Mouse (Mus musculus): ENCODE measurements around the gene Npb.
"Not testable (repeated sequence)": the region's sequence is repeated elsewhere in the genome, so short reads cannot be mapped to it uniquely, and the experiment has no call there.

The Npb gene

DNA sequence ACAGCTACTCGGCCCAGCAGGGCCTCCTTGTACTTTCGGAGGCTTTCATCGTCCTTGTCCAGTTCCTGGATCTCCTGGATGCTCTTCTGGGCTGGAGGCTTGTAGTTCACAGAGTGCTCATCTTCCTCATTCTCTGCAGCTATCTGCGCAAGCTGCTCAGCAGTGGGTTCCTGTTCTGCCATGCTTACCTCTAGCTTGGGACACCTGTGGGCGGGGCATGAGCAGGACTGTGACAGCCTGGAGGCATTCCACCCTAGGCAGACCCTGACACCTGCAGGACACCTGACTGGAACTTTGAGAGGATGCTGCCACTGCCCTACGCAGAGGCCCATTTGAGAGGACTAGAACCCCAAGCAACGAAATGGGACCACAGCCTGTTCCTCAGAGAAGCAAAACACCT is 28.1 kb upstream of the Npb start:
- peak; percentile 49 to 60 for DNase-seq

DNA sequence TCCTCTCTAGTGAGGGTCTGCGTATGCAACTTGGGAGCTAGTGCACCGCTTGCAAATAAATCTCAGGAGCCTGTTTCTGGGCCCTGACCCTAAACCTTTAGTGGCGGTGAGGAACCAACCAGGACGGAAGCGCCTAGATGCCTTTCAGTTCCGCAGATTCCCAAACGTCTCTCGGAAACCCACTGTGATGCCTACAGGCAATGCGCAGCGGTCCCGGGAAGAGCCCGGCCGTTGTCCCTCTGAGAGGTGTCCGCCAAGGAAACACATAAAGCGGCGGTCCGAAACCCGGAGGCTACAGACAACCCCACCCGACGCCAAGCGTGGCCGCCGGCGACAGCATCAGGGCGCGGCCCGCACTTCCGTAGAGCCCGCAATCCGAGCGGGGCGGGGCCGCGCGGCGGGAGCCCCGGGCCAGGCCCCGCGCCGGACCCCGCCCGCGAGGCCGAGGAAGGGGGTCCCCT is 27.4 kb upstream of the Npb start:
- DNase-seq, result peak; percentile 28 to 65

DNA sequence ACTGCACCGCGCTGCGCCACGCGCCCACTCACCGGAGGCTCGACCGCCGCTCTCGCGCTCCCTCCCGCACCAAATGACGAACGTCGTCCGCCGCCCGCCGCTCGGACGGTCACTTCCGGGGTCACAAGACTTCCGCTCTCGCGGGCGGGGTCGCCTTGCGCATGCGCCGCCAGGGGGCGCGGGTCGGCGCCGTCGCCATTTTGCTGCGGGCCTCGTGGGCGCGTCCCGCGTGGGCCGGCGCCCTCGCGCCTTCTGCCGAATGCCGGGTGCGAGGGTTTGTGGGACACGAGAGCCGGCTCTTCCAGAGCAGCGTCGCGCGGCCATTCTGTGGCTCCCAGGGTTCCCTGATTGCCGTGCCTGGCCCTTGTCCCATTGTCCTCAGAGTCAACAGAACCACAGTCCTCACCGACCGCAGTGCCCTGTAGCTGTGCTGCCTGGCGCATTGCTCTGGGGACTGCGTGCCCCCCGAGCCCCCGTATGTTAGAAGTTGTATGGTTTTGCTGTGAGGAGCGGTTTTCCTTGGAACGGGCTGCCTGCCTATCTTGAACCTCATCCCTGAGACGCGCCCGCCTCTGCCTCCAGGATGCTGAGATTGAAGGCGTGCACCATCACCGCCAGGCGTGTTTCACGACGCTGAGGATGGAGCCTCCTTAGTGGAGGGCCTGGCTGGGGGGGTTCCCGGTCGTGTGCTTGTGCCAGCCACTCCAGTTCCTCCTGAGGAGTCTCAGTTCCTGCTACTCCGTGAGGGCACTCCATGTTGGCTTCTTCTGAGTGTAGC is 26.6 kb upstream of the Npb start, which contains the start of gene Arhgdia:
Arhgdia (minus strand) TSS at position 135 of the 778 bp plus-strand sequence.
- peak; percentile 86 to 93 for DNase-seq

DNA sequence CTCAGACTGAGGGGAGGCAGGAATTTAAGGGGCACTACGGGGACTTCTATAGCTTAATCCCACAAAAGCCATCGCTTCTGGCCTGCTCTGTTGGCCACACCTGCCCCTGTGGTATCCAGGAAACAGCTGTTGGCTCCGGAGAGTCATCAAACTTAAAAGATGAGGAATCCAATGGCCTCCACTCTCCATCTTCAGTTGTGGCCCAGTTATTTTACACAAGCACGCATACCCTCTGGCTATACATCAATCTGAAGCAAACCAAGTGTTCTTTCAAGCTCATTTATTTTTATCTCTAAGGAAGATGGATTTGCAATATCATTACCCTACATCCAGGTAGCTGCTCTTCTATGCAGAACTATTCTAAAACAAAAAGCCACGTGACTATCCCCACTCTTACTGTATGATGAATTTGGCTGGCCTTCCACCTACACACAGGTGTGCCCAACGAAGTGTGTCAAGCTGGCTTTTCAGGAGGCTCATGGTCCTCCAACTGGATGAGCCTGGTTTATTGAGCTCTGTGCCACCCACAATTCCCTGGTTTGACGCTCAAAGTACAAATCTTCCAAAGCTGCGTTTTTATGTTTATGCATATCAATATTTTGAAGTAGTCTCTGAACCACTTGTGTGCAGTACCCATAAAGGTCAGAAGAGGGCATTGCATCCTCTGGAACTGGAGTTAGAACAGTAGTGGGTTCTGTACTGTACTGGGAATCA is 25.9 kb upstream of the Npb start:
- DNase-seq, result peak; percentile 43 to 66

DNA sequence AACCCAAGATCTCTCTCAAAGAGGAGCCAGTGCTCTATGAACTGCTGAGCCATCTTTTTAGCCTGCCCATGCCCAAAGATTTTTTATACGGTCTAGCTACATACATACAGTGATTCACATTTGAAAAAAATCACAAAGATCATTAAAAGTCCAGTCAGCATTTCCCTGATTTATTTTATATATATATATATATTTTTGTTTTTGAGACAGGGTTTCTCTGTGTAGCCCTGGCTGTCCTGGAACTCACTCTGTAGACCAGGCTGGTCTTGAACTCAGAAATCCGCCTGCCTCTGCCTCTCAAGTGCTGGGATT is 25.3 kb upstream of the Npb start:
- not testable (repeated sequence) for DNase-seq

DNA sequence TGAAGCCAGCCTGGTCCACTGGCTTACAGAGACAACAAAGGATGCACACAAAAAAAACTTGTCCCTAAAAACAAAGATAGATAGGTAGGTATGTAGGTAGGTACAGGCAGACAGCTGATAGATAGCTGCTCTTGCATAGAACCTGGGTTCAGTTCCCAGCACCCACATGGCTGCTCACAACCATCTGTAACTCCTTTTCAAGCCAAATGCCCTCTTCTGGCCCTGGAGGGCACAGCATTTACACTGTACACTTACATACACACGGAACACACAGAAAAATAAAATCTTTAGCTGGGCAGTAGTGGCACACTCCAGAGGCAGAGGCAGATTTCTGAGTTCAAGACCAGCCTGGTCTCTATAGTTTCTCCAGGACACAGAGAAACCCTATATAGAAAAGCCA is 24.3 kb upstream of the Npb start:
- no peak for DNase-seq

DNA sequence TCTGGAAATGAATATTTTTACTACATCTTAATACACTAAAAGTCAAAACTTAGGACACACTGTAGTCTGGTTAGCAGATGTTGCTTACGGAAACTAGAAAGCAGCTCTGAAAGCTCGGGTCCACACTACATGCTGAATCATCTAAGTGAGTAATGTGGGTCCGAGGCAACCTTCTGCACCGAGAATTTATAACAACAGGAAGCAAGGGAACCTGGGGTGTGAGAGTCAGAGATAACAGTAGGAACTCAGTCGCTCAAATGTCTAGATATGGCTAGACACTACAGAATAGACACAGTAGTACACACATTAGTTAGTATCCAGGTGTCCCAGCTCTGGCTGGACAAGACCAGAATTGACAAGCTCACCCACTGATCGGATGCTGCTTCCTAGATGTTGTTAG is 19.7 kb upstream of the Npb start:
- no peak for DNase-seq

DNA sequence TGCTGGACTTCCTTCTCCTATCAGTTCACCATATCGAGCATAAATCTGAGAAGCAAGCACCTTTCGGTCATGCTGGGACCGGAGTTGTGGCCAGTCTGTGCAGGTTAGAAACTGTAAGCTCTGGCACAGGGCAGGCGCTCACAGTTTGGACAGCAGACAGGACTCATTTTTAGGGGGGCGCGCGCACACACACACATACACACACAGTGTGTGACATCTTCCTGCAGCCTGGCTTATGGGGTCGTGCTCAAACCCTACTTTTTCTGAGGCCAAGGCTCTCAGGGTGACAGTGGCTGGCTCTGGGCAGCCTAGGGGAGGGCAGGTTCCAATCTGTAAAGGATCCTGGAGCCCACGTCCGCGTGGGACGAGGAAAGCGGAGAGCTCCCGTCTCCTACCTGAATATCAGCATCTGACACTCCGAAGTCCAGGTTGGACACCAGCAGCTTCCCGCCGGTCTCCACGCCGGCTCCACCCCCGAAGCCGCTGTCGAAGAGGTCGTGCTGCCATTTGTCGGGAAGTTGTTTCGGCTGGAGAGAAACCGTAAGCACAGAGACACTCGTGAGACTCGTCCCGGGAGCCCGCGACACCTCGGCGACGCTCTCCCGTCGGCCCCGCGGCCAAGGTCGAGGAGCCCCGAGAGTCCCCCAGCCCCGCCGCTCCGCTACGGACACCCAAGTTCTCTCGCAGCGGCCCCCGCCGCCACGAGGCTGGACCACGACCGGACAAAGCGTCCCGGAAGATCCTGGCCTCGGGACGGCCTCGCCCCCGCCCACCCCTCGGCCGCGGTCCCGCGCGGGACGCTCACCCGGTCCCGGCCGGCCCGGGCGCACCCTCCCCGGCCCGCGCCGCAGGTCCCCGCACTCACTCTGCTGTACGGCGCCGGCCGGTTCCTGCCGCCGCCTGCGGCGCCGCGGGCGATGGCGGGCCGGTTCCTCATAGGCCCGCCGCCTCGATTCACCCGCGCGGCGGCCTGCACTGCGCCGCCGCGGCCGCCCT is 10.7 kb upstream of the Npb start:
- peak in 1 of 2 experiments; percentile 61 for DNase-seq

DNA sequence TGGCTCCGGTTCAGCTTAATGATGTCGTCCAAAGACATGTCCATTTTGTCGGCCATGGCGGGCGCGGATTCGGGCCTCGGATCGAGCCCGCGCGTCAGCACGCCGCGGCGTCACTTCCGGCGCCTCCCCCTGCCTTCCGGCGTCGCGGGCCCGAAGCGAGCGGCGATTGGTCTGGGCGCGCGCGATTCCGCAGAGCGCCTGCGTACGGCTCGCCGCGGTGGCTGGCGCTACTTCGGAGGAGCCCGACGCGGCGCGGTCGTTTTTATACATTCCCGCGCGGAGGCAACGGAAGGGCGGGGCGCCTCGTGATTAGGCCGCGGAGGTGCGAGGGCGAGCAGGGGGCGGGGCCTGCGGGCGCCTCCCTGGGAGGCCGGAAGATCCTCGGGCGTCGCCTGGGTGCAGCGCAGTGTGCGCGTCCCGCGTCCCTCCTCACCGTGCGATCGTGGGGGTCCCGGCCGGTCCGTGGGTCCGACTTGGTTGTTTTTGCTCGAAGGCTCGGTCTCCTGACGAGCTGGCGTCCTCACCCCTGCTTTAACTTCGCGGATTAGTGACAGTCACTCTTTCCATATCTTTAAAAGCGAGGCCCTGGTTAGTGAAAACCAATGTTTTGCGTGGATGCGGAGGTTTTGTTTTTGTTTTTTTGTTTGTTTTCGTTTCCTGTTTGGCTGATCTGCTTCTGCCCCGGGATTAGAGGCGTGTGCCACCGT is 9.8 kb upstream of the Npb start, which contains the start of the genes Alyref and Anapc11:
Alyref (minus strand) TSS at position 83 of the 707 bp plus-strand sequence.
Anapc11 (plus strand) TSS at position 139 of the 707 bp plus-strand sequence.
- peak; percentile 95 to 97 for DNase-seq

DNA sequence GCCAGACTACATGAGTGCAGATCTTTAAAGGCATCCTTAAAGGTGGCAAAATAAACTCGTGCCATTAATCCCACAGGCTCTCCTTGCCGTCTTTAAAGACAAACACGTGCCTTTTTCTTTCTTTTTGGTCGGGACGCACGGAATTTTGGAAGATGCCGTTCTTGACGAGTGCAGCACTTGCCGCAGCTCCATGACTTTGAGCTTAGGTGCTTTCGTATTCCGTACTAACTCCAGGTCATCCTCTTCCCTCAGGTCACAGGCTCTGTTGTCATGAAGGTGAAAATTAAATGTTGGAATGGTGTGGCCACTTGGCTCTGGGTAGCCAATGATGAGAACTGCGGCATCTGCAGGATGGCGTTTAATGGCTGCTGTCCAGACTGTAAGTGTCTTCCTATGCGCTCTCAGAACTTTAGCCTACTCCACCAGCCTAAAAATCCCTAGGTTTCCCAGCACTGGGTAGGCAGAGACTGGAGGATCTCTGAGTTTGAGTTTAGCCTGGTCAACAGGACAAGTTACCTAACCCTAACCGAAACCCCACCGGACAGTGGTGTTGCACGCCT is 9.2 kb upstream of the Npb start:
- DNase-seq, result no peak

DNA sequence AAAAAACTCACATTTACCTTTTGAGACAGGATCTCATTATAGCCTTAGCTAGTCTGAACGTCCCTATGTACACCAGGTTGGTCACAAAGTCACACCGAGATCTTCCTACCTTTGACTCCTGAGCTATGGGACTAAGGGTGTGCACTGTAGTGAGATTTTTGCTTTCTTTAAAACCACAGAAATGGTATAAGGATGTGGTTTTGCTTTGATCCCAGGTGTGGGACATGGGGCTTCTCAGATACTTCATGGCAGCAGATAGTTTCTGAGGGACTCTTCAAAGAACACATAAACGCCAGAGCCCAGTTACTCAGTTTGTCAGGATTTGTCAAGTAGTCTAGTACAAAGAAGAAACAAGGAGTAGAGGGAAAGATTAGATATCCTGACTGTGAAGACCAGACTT is 7.6 kb upstream of the Npb start:
- DNase-seq, result no peak

DNA sequence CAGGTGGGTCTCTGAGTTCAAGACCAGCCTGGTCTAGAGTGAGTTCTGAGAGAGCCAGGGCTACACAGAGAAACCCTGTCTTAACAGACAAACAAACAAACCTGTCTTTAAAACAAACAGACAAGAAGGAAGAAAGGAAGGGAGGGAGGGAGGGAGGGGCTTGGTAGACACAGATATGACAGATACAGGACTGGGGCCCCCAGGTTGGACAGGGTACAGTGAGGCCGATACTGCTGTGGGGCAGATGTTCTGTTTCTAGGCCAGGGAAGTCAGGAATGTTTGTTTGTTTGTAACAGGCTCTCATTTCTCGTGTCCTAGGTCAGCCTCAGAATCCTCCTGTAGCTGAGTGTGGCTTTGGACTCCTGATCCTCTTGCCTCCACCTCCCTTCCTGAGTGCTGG is 4.7 kb upstream of the Npb start:
- DNase-seq, result no peak

DNA sequence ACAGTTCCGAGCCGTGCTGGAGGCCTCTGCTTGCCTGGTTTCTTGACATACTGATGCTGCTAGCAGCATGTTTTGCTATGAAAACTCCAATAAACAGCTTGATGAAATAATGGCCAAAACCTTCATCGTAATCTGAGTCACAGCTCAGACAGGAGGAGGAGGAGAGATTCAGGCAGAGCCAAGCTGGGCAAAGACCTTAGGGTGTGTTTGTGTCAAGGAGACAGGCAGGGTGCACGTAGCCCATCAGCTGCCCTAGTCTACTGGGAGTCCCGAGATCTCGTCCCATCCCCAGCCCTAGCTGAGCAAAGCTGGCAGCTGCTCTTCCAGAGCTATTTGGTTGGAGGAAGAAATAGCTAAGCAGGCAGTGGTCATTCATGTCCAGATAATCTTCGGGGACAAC is 2.6 kb upstream of the Npb start:
- no peak for DNase-seq

DNA sequence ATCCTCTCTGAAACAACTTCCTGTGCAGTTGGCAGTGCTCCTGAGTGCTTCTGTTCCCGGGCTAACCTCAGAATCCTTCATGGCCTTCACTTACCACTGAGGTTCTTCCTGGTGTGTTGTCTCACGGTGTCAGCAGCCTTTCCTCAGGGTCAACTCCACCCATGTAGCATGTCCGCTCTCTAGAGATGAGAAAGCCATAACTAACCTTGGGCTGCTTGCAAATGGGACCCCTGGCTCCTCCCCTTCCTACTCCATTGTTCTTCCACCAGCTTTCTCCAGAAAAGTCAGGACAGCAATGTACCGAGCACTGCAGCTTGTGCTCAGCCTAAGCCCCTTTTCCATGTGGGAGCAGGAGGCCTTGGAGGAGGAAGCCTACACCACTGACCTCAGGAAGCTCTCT is 1.5 kb upstream of the Npb start:
- DNase-seq, result no peak

DNA sequence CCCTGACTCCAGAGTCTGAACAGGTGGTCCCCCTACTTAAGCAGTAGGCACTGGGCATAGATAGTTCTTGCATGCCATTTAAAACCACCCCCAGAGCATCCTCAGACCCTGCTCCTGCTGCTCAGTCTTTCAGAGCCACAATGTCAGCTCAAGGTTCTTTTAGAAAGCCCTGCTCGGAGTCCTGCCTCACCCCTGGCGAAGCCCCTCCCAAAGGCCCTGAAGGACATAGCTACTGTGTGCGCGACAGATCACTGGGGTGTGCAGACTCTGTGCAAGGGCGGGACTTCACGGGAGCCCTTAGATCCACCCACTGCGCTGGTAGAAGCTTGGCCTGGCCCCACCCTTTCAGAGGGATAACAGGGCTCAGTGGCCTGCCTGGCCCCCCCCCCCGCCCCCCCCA is 973 bp downstream of the Npb start:
- DNase-seq, result peak; percentile 67

DNA sequence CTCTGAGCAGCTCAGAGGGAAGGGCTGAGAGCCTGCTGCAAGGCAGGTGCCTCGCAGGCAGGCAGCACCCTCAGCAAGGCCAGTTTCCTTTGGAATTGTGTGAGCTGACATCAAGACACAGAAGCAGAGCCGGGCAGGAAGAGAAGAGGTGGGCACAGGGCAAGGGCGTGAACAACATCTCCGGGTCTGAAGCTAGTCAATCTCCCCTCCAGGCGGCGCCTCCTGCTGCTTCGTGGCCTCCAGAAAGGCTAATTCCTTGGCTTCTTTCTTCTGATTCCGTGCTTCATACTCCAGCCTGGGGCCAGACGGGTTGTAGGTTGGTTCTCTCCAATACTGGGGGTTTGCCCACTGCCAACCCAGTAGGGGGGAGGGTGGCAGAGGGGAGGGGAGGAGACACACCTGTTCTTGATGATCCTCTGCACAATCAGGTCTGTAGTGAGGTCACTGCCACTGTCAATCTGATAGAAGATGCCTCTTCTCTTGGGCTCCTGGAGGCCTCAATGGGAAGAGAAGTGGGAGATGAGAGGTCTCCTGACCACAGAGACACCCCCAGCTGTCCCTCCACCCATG is 2.3 kb downstream of the Npb start:
- DNase-seq, result no peak

DNA sequence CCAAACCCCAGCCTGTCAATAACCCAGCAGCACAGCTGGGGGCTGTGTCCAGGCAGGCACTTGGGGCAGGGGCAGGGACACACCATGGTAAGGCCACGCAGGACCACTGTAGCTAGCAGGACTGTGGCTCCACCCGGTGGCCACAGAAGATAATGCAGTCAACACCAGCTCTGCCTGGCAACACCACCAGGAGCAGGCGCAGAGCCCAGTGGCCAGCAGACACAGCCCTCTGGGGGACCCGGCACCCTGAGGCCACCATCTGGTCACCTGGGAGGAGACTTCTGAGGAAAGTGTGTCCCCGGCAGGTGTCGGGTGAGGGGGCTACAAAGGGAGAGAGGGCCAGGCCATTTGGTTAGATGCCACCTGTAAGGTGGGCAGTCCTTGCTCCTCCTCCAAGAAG is 4.5 kb downstream of the Npb start:
- peak; percentile 76 to 89 for DNase-seq

DNA sequence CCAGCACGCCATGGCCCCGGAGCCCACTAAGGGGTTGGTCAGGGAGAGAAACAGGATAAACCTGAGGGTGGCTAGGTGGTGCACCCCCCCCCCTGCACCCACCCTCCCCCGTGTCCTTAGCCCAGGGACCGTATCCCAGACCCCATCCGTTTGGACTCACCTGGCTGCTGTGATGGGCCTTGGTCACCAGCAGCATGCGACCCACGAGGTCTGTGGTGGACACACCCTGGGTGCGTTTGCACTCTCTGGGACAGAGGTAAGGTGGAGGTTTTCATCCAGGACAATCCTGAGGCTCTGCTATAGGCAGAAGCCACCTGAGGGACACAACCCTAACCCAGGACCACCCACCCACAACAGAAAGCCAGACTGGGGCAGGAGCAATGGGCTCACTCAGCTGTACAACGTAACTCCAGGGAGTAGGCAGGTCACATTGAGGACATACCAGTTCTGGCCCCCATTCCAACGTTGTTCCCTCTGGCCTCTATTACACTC is 5.2 kb downstream of the Npb start:
- DNase-seq, result no peak

DNA sequence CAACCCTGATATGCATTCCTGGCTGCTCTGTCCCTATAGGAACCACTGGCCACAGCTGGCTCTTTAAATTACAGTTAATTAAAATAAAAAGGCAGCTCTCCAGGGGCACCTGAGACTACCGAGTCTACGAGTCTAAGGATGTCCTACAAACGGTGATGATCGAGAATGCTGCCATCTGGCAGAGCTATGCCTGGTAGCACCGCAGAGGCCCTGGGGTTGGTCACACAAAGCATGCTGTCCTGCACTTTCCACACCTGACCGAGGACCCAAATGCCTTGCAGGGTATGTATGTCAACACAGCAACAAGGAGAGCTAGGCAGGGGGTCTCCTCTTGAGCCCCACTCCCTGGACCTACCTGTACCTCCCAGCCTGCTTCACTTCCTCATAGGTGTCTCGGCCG is 5.7 kb downstream of the Npb start:
- DNase-seq, result no peak

DNA sequence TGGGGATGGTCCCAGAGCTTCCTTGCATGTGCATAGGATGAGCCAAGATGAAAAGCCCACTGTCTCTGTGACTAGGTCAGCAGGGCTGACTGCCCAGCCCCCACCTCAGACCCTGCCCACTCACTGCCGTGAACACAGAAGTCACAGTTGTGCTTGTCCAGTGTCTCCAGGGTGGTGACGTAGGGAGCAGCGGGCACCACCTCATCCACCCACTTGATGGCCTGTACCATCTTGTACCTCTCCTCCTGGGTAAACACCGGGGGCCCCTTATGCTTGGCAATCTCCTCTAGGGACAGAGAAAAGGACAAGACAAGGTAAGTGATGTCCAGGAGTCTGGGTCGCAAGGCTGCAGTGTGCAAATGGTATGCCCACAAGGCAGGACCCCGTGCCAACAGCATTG is 6.9 kb downstream of the Npb start:
- DNase-seq, result no peak

DNA sequence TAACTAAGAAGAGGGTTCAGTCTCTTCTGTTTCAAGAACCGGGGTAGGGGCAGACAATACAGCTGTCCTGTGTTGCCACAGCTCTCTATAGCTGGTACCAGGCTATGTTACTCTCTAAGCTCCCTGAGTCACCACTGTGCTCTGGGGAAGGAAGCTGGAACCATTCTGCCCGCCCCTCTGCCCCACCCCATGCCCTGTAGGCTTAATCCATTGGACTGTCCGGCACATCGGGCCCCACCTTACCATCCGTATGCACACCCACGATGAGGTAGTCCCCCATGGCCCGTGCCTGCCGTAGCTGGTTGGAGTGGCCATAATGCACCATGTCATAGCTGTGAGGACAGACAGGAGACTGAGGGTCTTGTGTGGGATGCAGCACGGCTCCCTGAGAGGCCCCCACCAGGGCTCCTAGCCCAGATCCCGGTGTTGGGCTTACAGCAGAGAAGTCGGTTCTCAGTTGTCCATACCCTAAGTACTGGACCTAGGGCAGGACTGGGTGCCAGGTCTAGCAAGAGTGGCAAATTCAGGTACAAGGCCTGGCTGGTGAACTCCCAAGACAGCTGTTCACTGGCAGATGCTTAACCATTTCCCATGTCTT is 7.4 kb downstream of the Npb start:
- no peak for DNase-seq

All from kidney, postnatal 36 days (tissue).